Mouse (Mus musculus): ENCODE results near the gene Camkk2.

- TF ChIP-seq CTCF (conservative IDR thresholded peaks at IDR 0.05; ENCODE audit: low read length) (no peak), POU5F1 (IDR thresholded peaks at IDR 0.05; ENCODE audit: borderline replicate concordance, low read length) (no peak)
Observed at GRCm38 (mm10) chr5:122687391-122687790, 91.8 kb downstream of the Camkk2 start.

All from E14TG2a.4 (cell line).